Mouse (Mus musculus): ENCODE measurements at regions not wholly inside any gene's neighbourhood (a gene's known extent, or its start where the extent isn't known, plus 50 kb on each side); places are given as distances from the start of the nearest gene placed in this dataset.

- 84% methylated on average over 2 of the region's 2 CpGs for WGBS
- Histone ChIP-seq H3K4me1 (replicated peaks; ENCODE audit: control insufficient read depth, insufficient read depth, low read length) (no peaks in the 10 kb centered on the region), H3K36me3 (ENCODE audit: control insufficient read depth, insufficient read depth, low read length) (no peaks in the 10 kb centered on the region), H3K9me3 (ENCODE audit: control insufficient read depth, low read length) (no peaks in the 10 kb centered on the region), H3K27me3 (ENCODE audit: control insufficient read depth, insufficient read depth, low read length) (no peaks in the 10 kb centered on the region), H3K9ac (ENCODE audit: low read depth, low read length) (no peak overlapping the region), H3K4me2 (replicated peaks; ENCODE audit: low read depth, low read length) (no peak overlapping the region), H3K4me3 (ENCODE audit: low read depth, low read length) (no peak overlapping the region), H3K27ac (ENCODE audit: low read depth, low read length) (no peak overlapping the region)
- no peak for ATAC-seq (ENCODE audit: low FRiP score)
- no peak for DNase-seq (ENCODE audit: low spot score)
Observed at GRCm38 (mm10) chr9:47444168-47444567, 85.8 kb upstream of the Cadm1 start.

GRCm38 (mm10) chr9:47444752-47445151 is 85.2 kb upstream of the Cadm1 start:
- no peak overlapping the region for H3K4me3 ChIP-seq (ENCODE audit: low read depth, low read length)
- H3K9me3 ChIP-seq (ENCODE audit: control insufficient read depth, low read length): no peaks in the 10 kb centered on the region
- DNase-seq (ENCODE audit: low spot score) (no peak), ATAC-seq (ENCODE audit: low FRiP score) (no peak)
- H3K27me3 ChIP-seq (ENCODE audit: control insufficient read depth, insufficient read depth, low read length): no peaks in the 10 kb centered on the region
- no peaks in the 10 kb centered on the region for H3K4me1 ChIP-seq (replicated peaks; ENCODE audit: control insufficient read depth, insufficient read depth, low read length)
- no peaks in the 10 kb centered on the region for H3K36me3 ChIP-seq (ENCODE audit: control insufficient read depth, insufficient read depth, low read length)
- H3K9ac ChIP-seq (ENCODE audit: low read depth, low read length): no peak overlapping the region
- WGBS: 33% methylated on average over 1 of the region's 1 CpGs
- no peak overlapping the region for H3K27ac ChIP-seq (ENCODE audit: low read depth, low read length)
- no peak overlapping the region for H3K4me2 ChIP-seq (replicated peaks; ENCODE audit: low read depth, low read length)

GRCm38 (mm10) chr9:47445332-47445731 is 84.6 kb upstream of the Cadm1 start:
- Histone ChIP-seq H3K27ac (ENCODE audit: low read depth, low read length) (no peak overlapping the region), H3K4me2 (replicated peaks; ENCODE audit: low read depth, low read length) (no peak overlapping the region), H3K4me1 (replicated peaks; ENCODE audit: control insufficient read depth, insufficient read depth, low read length) (no peaks in the 10 kb centered on the region), H3K4me3 (ENCODE audit: low read depth, low read length) (no peak overlapping the region), H3K9ac (ENCODE audit: low read depth, low read length) (no peak overlapping the region), H3K36me3 (ENCODE audit: control insufficient read depth, insufficient read depth, low read length) (no peaks in the 10 kb centered on the region), H3K9me3 (ENCODE audit: control insufficient read depth, low read length) (no peaks in the 10 kb centered on the region), H3K27me3 (ENCODE audit: control insufficient read depth, insufficient read depth, low read length) (no peaks in the 10 kb centered on the region)
- no peak for DNase-seq (ENCODE audit: low spot score)
- ATAC-seq (ENCODE audit: low FRiP score): no peak
- WGBS: 78% methylated on average over 6 of the region's 6 CpGs

GRCm38 (mm10) chr9:47452752-47453151 is 77.2 kb upstream of the Cadm1 start:
- no peaks in the 10 kb centered on the region for H3K27me3 ChIP-seq (ENCODE audit: control insufficient read depth, insufficient read depth, low read length)
- no peak for ATAC-seq (ENCODE audit: low FRiP score)

GRCm38 (mm10) chr9:47458721-47459418 is 71.1 kb upstream of the Cadm1 start:
- no peak overlapping the region for H3K27ac ChIP-seq (ENCODE audit: low read depth, low read length)
- no peak overlapping the region for H3K9ac ChIP-seq (ENCODE audit: low read depth, low read length)
- DNase-seq (ENCODE audit: low spot score) (no peak), ATAC-seq (ENCODE audit: low FRiP score) (no peak)
- no peaks in the 10 kb centered on the region for H3K9me3 ChIP-seq (ENCODE audit: control insufficient read depth, low read length)
- 46% methylated on average over 15 of the region's 15 CpGs for WGBS
- no peak overlapping the region for H3K4me2 ChIP-seq (replicated peaks; ENCODE audit: low read depth, low read length)
- H3K4me3 ChIP-seq (ENCODE audit: low read depth, low read length): no peak overlapping the region
- no peaks in the 10 kb centered on the region for H3K27me3 ChIP-seq (ENCODE audit: control insufficient read depth, insufficient read depth, low read length)
- H3K4me1 ChIP-seq (replicated peaks; ENCODE audit: control insufficient read depth, insufficient read depth, low read length): no peaks in the 10 kb centered on the region
- H3K36me3 ChIP-seq (ENCODE audit: control insufficient read depth, insufficient read depth, low read length): no peaks in the 10 kb centered on the region

More at GRCm38 (mm10) chr9:47452752-47453151, 77.2 kb upstream of the Cadm1 start:
- no peaks in the 10 kb centered on the region for H3K4me1 ChIP-seq (replicated peaks; ENCODE audit: control insufficient read depth, insufficient read depth, low read length)
- H3K27ac ChIP-seq (ENCODE audit: low read depth, low read length): no peak overlapping the region
- no peaks in the 10 kb centered on the region for H3K36me3 ChIP-seq (ENCODE audit: control insufficient read depth, insufficient read depth, low read length)
- no peak overlapping the region for H3K4me2 ChIP-seq (replicated peaks; ENCODE audit: low read depth, low read length)
- DNase-seq (ENCODE audit: low spot score): no peak
- 81% methylated on average over 4 of the region's 4 CpGs for WGBS
- H3K9me3 ChIP-seq (ENCODE audit: control insufficient read depth, low read length): no peaks in the 10 kb centered on the region
- no peak overlapping the region for H3K4me3 ChIP-seq (ENCODE audit: low read depth, low read length)
- no peak overlapping the region for H3K9ac ChIP-seq (ENCODE audit: low read depth, low read length)

GRCm38 (mm10) chr9:47459461-47460049 is 70.4 kb upstream of the Cadm1 start:
- WGBS: 84% methylated on average over 8 of the region's 8 CpGs
- Histone ChIP-seq H3K27me3 (ENCODE audit: control insufficient read depth, insufficient read depth, low read length) (no peaks in the 10 kb centered on the region), H3K9ac (ENCODE audit: low read depth, low read length) (no peak overlapping the region), H3K27ac (ENCODE audit: low read depth, low read length) (no peak overlapping the region), H3K36me3 (ENCODE audit: control insufficient read depth, insufficient read depth, low read length) (no peaks in the 10 kb centered on the region), H3K4me3 (ENCODE audit: low read depth, low read length) (no peak overlapping the region), H3K4me1 (replicated peaks; ENCODE audit: control insufficient read depth, insufficient read depth, low read length) (no peaks in the 10 kb centered on the region), H3K4me2 (replicated peaks; ENCODE audit: low read depth, low read length) (no peak overlapping the region), H3K9me3 (ENCODE audit: control insufficient read depth, low read length) (no peaks in the 10 kb centered on the region)
- ATAC-seq (ENCODE audit: low FRiP score) (no peak), DNase-seq (ENCODE audit: low spot score) (no peak)

- Histone ChIP-seq H3K9me3 (ENCODE audit: control insufficient read depth, low read length) (no peaks in the 10 kb centered on the region), H3K27ac (ENCODE audit: low read depth, low read length) (no peak overlapping the region), H3K4me2 (replicated peaks; ENCODE audit: low read depth, low read length) (no peak overlapping the region), H3K4me1 (replicated peaks; ENCODE audit: control insufficient read depth, insufficient read depth, low read length) (no peaks in the 10 kb centered on the region), H3K4me3 (ENCODE audit: low read depth, low read length) (no peak overlapping the region), H3K9ac (ENCODE audit: low read depth, low read length) (no peak overlapping the region), H3K27me3 (ENCODE audit: control insufficient read depth, insufficient read depth, low read length) (no peaks in the 10 kb centered on the region), H3K36me3 (ENCODE audit: control insufficient read depth, insufficient read depth, low read length) (no peaks in the 10 kb centered on the region)
- no peak for DNase-seq (ENCODE audit: low spot score)
- no peak for ATAC-seq (ENCODE audit: low FRiP score)
- 74% methylated on average over 15 of the region's 15 CpGs for WGBS
Observed at GRCm38 (mm10) chr9:47460241-47460640, 69.7 kb upstream of the Cadm1 start.

- H3K36me3 ChIP-seq (ENCODE audit: control insufficient read depth, insufficient read depth, low read length): no peaks in the 10 kb centered on the region
- no peak overlapping the region for H3K27ac ChIP-seq (ENCODE audit: low read depth, low read length)
- H3K9me3 ChIP-seq (ENCODE audit: control insufficient read depth, low read length): no peaks in the 10 kb centered on the region
- 87% methylated on average over 3 of the region's 3 CpGs for WGBS
- no peak overlapping the region for H3K4me3 ChIP-seq (ENCODE audit: low read depth, low read length)
- no peaks in the 10 kb centered on the region for H3K27me3 ChIP-seq (ENCODE audit: control insufficient read depth, insufficient read depth, low read length)
- H3K9ac ChIP-seq (ENCODE audit: low read depth, low read length): no peak overlapping the region
- no peaks in the 10 kb centered on the region for H3K4me1 ChIP-seq (replicated peaks; ENCODE audit: control insufficient read depth, insufficient read depth, low read length)
- no peak overlapping the region for H3K4me2 ChIP-seq (replicated peaks; ENCODE audit: low read depth, low read length)
- no peak for ATAC-seq (ENCODE audit: low FRiP score)
- no peak for DNase-seq (ENCODE audit: low spot score)
Observed at GRCm38 (mm10) chr9:47461915-47462314, 68.1 kb upstream of the Cadm1 start.

- WGBS: 93% methylated on average over 3 of the region's 3 CpGs
- DNase-seq (ENCODE audit: low spot score): no peak
Observed at GRCm38 (mm10) chr9:47466767-47467166, 63.2 kb upstream of the Cadm1 start.

More at GRCm38 (mm10) chr9:47466767-47467166, 63.2 kb upstream of the Cadm1 start:
- no peak overlapping the region for H3K27ac ChIP-seq (ENCODE audit: low read depth, low read length)
- H3K36me3 ChIP-seq (ENCODE audit: control insufficient read depth, insufficient read depth, low read length): no peaks in the 10 kb centered on the region
- H3K4me3 ChIP-seq (ENCODE audit: low read depth, low read length): no peak overlapping the region
- no peak overlapping the region for H3K9ac ChIP-seq (ENCODE audit: low read depth, low read length)
- H3K4me1 ChIP-seq (replicated peaks; ENCODE audit: control insufficient read depth, insufficient read depth, low read length): no peaks in the 10 kb centered on the region
- no peaks in the 10 kb centered on the region for H3K9me3 ChIP-seq (ENCODE audit: control insufficient read depth, low read length)
- H3K4me2 ChIP-seq (replicated peaks; ENCODE audit: low read depth, low read length): no peak overlapping the region
- no peaks in the 10 kb centered on the region for H3K27me3 ChIP-seq (ENCODE audit: control insufficient read depth, insufficient read depth, low read length)
- no peak for ATAC-seq (ENCODE audit: low FRiP score)

All from hindbrain, embryonic 11.5 days (tissue).